Mouse (Mus musculus) limb, embryonic 11.5 days (tissue): Measurements from ENCODE around the gene Cxcl15. TPM values are rescaled to one million over a fixed set of nuclear protein-coding genes. Genes with fewer than 3 reads are reported as not detected.

Experiments
- ATAC-seq: fragments of 200-750 bp; cut with Nextera tagmentation; 2 replicates; pipeline ENCODE4 v1.8.0; 2017; ENCODE audit warnings: low read depth; ENCODE audit not compliant: insufficient number of reproducible peaks, low FRiP score, low TSS enrichment
- DNase-seq: peaks from one replicate; pipeline ENCODE4 v3.0.0-alpha.2; 2015; ENCODE audit warnings: low spot score
- H3K27ac ChIP-seq: fragments of 300-500 bp; sonication (generic); replicated peaks from 2 replicates; pipeline ENCODE4 v1.5.1; 2014; ENCODE audit warnings: low read depth, mild to moderate bottlenecking, low read length
- H3K27me3 ChIP-seq: fragments of 300-500 bp; sonication (generic); 2 replicates; pipeline ENCODE4 v1.6.1; 2014; ENCODE audit warnings: mild to moderate bottlenecking, low read length, mixed read lengths; ENCODE audit not compliant: control insufficient read depth, insufficient read depth
- H3K36me3 ChIP-seq: fragments of 300-500 bp; sonication (generic); 2 replicates; pipeline ENCODE4 v1.6.1; 2014; ENCODE audit warnings: mild to moderate bottlenecking, low read length, moderate library complexity, mixed read lengths; ENCODE audit not compliant: control insufficient read depth, insufficient read depth
- H3K4me1 ChIP-seq: fragments of 300-500 bp; sonication (generic); 2 replicates; pipeline ENCODE4 v1.6.1; 2014; ENCODE audit warnings: low read length, mixed read lengths; ENCODE audit not compliant: control insufficient read depth, insufficient read depth
- H3K4me2 ChIP-seq: fragments of 300-500 bp; sonication (generic); 2 replicates; pipeline ENCODE4 v1.6.1; 2014; ENCODE audit warnings: low read depth, mild to moderate bottlenecking, moderate library complexity; ENCODE audit not compliant: severe bottlenecking
- H3K4me3 ChIP-seq: fragments of 300-500 bp; sonication (generic); 2 replicates; pipeline ENCODE4 v1.5.1; 2014; ENCODE audit warnings: low read depth, low read length
- H3K9ac ChIP-seq: fragments of 300-500 bp; sonication (generic); 2 replicates; pipeline ENCODE4 v1.6.1; 2014; ENCODE audit warnings: mild to moderate bottlenecking, low read length
- H3K9me3 ChIP-seq: fragments of 300-500 bp; sonication (generic); 2 replicates; pipeline ENCODE4 v1.6.1; 2016; ENCODE audit warnings: low read length; ENCODE audit not compliant: control insufficient read depth
- WGBS: fragments of 180-500 bp; shearing (Covaris S2); extraction: QIAGEN DNeasy Blood & Tissue Kit; methylation state at CpG from one replicate; pipeline ENCODE4 v1.1.7; 2014; 5-methylcytosine and 5-hydroxymethylcytosine counted together
- polyA plus RNA-seq: library from polyadenylated mRNA; unstranded; fragments of >200 nt; fragmentation: Nextera tagmentation; extraction: Ambion mirVana; gene quantifications from 2 replicates; pipeline ENCODE4 v1.2.1, GENCODE M21; 2014

Cxcl15 gene
- polyA plus RNA-seq, 1 experiment from 2014 or later = not detected

DNA sequence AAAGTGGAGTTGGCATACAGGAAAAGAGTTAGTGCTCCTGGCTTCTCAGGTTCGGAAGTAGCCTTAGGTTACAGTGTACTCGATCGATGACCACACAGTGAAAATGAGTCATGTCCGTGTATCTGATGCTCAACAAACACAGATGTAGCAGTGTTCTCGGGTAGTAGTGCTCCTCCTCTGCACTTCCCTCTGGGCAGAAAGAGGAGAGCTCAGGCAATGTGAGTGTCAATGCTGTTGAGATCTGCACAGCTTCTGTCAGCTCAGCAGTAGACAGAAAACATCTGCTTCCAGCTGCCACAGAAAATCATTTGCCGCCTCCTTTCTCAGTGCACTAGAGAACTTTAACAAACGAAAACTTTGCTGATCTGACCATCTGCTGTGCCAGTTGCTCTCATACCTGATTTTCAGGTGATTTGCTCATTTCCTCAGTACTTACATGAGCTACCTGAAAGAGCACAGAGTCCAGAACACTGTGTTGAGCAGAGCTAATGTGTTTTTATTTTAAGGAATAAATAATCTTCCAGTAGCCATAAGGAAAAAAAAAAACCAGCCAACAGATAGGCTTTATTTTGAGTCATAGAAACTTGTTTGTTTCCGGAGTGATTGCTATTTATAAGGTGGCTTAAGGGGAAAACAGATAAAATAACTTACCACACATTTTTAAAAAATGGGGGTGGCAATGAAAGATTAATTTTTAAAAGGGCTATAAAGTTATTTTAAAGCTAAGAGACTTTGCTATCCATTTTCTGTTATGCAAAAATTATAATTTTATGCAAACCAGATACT lies 28.3 kb upstream of the Cxcl15 start:
- Histone ChIP-seq H3K4me2 (no peak overlapping the region), H3K36me3 (no peaks in the 10 kb centered on the region), H3K27me3 (no peaks in the 10 kb centered on the region), H3K9me3 (no peaks in the 10 kb centered on the region), H3K4me1 (no peaks in the 10 kb centered on the region), H3K27ac (no peak overlapping the region), H3K9ac (no peak overlapping the region), H3K4me3 (no peak overlapping the region)
- ATAC-seq = no peak
- 66% methylated on average over 8 of the region's 8 CpGs for WGBS
- DNase-seq = no peak

DNA sequence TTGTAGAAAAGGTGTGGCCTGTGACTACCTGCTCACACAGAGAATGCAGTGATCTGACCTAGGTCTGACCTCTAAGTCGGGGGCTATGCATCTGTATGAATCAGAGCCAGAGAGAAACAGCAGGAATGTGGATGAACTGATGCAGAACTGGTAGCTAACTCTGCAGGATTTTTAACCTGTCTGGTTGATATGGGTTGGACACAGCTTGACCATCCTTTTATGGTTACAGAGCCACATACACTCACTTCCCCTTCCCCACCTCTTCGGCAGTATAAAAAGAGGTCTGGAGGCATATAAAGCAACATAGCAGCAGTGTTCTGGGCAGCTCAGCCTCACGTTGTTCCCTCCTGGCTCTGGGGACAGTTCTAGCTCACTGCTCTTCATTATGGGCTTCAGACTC lies 26.1 kb upstream of the Cxcl15 start, which contains the start of gene Ppbp:
Ppbp (plus strand) TSS at position 301 of the 400 bp plus-strand sequence.
- DNase-seq (no peak), ATAC-seq (no peak)
- Histone ChIP-seq H3K4me2 (no peak within 1 kb of the TSS), H3K27ac (no peak within 1 kb of the TSS), H3K27me3 (no peaks in the 10 kb centered on the region), H3K4me3 (no peak within 1 kb of the TSS), H3K36me3 (no peaks in the 10 kb centered on the region), H3K9me3 (no peaks in the 10 kb centered on the region), H3K9ac (no peak within 1 kb of the TSS), H3K4me1 (no peaks in the 10 kb centered on the region)
- 59% methylated on average over 3 of the region's 3 CpGs for WGBS

DNA sequence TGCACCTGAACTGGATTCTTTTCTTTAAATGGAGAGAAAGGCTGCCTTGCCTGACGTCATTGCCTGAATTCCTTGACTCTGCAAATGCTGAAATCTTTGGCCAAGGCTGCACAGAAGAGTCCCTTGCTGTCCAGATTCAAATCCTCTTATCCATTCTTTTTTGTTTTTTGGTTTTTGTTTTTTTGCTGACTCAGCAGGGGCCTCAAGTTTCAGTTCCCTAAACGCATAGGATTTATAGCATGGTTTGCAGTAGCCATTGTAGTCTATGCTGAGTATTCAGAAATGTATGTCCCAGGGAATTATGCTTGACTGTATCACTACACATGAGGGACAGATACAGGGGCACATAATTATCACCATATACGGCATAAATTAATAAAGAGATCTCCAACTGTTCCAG lies 23.0 kb upstream of the Cxcl15 start:
- Histone ChIP-seq H3K9ac (no peak overlapping the region), H3K27ac (no peak overlapping the region), H3K4me2 (no peak overlapping the region), H3K36me3 (no peaks in the 10 kb centered on the region), H3K4me1 (no peaks in the 10 kb centered on the region), H3K4me3 (no peak overlapping the region), H3K27me3 (no peaks in the 10 kb centered on the region), H3K9me3 (no peaks in the 10 kb centered on the region)
- no peak for DNase-seq
- no peak for ATAC-seq
- 76% methylated on average over 3 of the region's 3 CpGs for WGBS

GRCm38 (mm10) chr5:90771880-90772653 lies 22.3 kb upstream of the Cxcl15 start, which contains the start of gene Pf4:
Gene Pf4 (plus strand): TSS chr5:90772435.
- WGBS = 86% methylated on average over 16 of the region's 16 CpGs
- no peak for ATAC-seq
- H3K36me3 ChIP-seq = no peaks in the 10 kb centered on the region
- no peak within 1 kb of the TSS for H3K27ac ChIP-seq
- H3K9ac ChIP-seq = no peak within 1 kb of the TSS
- no peaks in the 10 kb centered on the region for H3K27me3 ChIP-seq
- DNase-seq = no peak
- H3K4me1 ChIP-seq = no peaks in the 10 kb centered on the region
- H3K4me3 ChIP-seq = no peak within 1 kb of the TSS
- H3K9me3 ChIP-seq = no peaks in the 10 kb centered on the region
- H3K4me2 ChIP-seq = no peak within 1 kb of the TSS

GRCm38 (mm10) chr5:90775562-90775961 lies 18.8 kb upstream of the Cxcl15 start:
- no peak overlapping the region for H3K4me3 ChIP-seq
- no peak for DNase-seq
- H3K27ac ChIP-seq = no peak overlapping the region
- WGBS = 89% methylated on average over 5 of the region's 5 CpGs
- H3K9ac ChIP-seq = no peak overlapping the region
- no peaks in the 10 kb centered on the region for H3K27me3 ChIP-seq
- H3K4me1 ChIP-seq = no peaks in the 10 kb centered on the region
- ATAC-seq = no peak
- no peaks in the 10 kb centered on the region for H3K36me3 ChIP-seq
- no peak overlapping the region for H3K4me2 ChIP-seq
- no peaks in the 10 kb centered on the region for H3K9me3 ChIP-seq

- no peak for DNase-seq
- no peak overlapping the region for H3K9ac ChIP-seq
Measured at GRCm38 (mm10) chr5:90777621-90778020, 16.7 kb upstream of the Cxcl15 start.

DNA sequence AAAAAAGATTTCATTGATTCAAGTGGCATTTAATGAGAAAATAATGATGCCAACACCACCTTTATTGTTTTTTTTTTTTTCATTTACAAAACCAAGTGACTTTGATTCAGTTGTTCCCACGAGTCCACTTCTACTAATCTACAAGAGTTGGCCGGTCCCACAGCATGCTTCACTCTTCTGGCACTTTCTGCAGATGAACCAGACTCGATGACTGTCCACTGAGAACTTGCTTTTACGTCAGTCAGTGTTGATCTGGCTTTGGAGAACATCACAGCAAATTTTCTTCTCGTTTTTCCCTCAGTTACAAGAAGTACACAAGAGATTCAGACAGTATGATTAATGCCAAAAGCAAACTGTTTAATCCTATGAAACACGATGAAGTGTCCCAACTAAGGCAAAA lies 15.5 kb upstream of the Cxcl15 start:
- H3K27me3 ChIP-seq = no peaks in the 10 kb centered on the region
- H3K9ac ChIP-seq = no peak overlapping the region
- ATAC-seq = no peak
- no peaks in the 10 kb centered on the region for H3K9me3 ChIP-seq
- H3K36me3 ChIP-seq = no peaks in the 10 kb centered on the region
- H3K4me3 ChIP-seq = no peak overlapping the region
- WGBS = 81% methylated on average over 6 of the region's 6 CpGs
- DNase-seq = no peak
- no peak overlapping the region for H3K4me2 ChIP-seq
- H3K4me1 ChIP-seq = no peaks in the 10 kb centered on the region
- no peak overlapping the region for H3K27ac ChIP-seq

More at GRCm38 (mm10) chr5:90777621-90778020, 16.7 kb upstream of the Cxcl15 start:
- Histone ChIP-seq H3K4me2 (no peak overlapping the region), H3K9me3 (no peaks in the 10 kb centered on the region), H3K4me3 (no peak overlapping the region), H3K27me3 (no peaks in the 10 kb centered on the region), H3K4me1 (no peaks in the 10 kb centered on the region), H3K36me3 (no peaks in the 10 kb centered on the region), H3K27ac (no peak overlapping the region)
- WGBS = 79% methylated on average over 10 of the region's 10 CpGs
- no peak for ATAC-seq

DNA sequence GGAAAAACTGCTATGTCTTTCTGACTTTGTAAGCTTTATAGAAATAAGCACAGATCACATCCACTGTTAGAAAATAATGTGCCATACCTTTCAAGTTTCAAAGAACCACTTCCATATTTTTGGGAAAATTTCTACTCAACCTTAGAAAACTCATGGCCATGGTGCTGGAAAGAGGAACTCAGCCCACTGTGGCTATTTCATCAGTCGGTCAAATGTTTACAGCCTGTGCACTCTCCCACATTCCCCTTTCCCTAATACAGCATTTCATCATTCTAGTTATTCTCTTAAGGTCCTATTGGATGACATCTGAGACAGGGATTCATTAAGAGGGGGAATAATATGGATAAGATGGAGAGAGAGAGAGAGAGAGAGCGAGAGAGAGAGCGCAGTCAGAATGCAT lies 10.6 kb upstream of the Cxcl15 start:
- Histone ChIP-seq H3K27ac (no peak overlapping the region), H3K4me3 (no peak overlapping the region), H3K4me2 (no peak overlapping the region), H3K9me3 (no peaks in the 10 kb centered on the region), H3K36me3 (no peaks in the 10 kb centered on the region), H3K4me1 (peaks cover 2% of the 10 kb centered on the region; the same call in 1 of the 2 replicates), H3K9ac (no peak overlapping the region), H3K27me3 (no peaks in the 10 kb centered on the region)
- ATAC-seq (no peak), DNase-seq (no peak)
- WGBS = 85% methylated on average over 3 of the region's 3 CpGs
